Mouse (Mus musculus) megakaryocyte, embryonic 14.5 days (primary cell): Measurements from ENCODE around the gene St5.

Experiments
- FLI1 ChIP-seq: IDR thresholded peaks from 2 replicates; pipeline ENCODE4 v1.6.1; 2012; ENCODE audit warnings: low read length, inconsistent platforms, mixed read lengths
- GATA1 ChIP-seq: IDR thresholded peaks from 3 replicates; pipeline ENCODE4 v1.6.1; 2012; ENCODE audit warnings: mixed read lengths, low read length, inconsistent platforms, borderline replicate concordance

DNA sequence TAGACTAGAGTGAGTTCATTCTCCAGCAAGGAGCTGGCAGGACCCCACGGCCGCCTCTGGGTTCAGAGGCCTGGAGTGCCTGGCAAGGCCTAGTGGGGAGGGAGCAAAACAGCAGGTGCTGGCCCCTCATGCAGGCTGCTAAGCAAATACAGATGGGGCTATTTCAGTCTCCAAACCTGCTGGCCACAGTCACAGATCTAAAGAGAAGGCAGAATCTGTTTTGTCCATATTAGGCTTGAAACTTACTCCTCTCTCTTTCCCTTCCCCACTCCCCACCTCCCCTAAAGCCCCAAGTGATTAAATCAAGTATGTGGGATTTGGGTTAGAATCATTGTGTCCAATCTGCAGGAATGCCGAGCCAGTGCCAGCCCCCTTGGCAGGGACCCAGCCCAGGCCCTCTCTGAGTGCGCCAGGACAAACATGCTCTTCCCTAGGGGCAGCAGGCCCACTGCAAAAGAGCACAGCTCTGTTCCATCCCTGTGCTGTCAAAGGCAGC lies 166.9 kb downstream of the St5 start:
- TF ChIP-seq GATA1 = no peak
- TF ChIP-seq FLI1 = no peak
